Comparison of ENCODE assay signal across 18 mouse cellular contexts in the genomic region with DNA sequence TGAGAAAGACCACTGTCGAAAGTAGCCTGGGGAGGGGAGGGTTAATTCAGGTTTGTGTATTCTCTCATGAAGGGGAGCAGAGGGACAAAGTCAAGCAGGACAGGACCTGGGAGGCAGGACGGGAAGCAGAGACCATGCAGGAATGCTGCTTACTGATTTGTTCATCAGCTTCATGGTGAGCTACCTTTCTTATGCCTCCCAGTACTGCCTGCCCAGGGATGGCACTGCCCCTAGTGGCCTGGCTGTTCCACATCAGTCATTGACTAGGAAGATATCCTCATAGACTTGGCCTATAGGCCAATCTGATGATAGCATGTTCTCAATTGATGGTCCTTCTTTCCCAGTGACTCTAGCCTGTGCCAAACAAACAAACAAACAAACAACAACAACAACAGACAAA. TPM values are rescaled to one million over a fixed set of nuclear protein-coding genes. Genes with fewer than 3 reads are reported as not detected.
DNase-seq lines count a peak whose midpoint lies in the region; ATAC-seq and TF ChIP-seq lines count a peak whose summit lies in the region.
"Had no signal": no experiment of that assay in that cellular context is flagged by ENCODE, and none has a peak within 500 bp of the region (broad histone marks: within the 10 kb centered on the region; RNA-seq: fewer than 3 reads in every experiment).

No protein-coding gene starts in this region.

- no peak overlapping the region for H3K4me3 ChIP-seq in liver, adult 2 months (ENCODE audit: insufficient read depth, low read depth, low read length)
- H3K4me3 ChIP-seq in E14TG2a.4 (replicated peaks; ENCODE audit: low read length) (no peak overlapping the region), ES-E14 (ENCODE audit: insufficient read depth in 1 of 2, low read depth in 1 of 2, low read length in 2 of 2, poor library complexity in 1 of 2, severe bottlenecking in 1 of 2) (no peak overlapping the region)
- H3K4me3 ChIP-seq in liver, embryonic 14.5 days (ENCODE audit: insufficient read depth in 1 of 2, low read depth in 2 of 2, low read length in 2 of 2) = no peak overlapping the region
- no peak overlapping the region for H3K4me3 ChIP-seq in thymus, adult 2 months (ENCODE audit: control insufficient read depth, insufficient read depth, low read length)
- H3K4me3 ChIP-seq: forebrain, embryonic 12.5 days; liver, embryonic 13.5 days; midbrain, embryonic 13.5 days; myocyte; neural tube, embryonic 15.5 days had no signal

- no peak overlapping the region for H3K27ac ChIP-seq in liver, adult 2 months (replicated peaks; ENCODE audit: insufficient read depth, low read depth, low read length)
- H3K27ac ChIP-seq in ES-E14 (ENCODE audit: insufficient read depth, low read depth, low read length, poor library complexity, severe bottlenecking) = no peak overlapping the region
- no peak overlapping the region for H3K27ac ChIP-seq in liver, embryonic 14.5 days
- no peak overlapping the region for H3K27ac ChIP-seq in thymus, adult 2 months (ENCODE audit: control insufficient read depth, insufficient read depth, low read length)
- H3K27ac ChIP-seq: forebrain, embryonic 12.5 days; liver, embryonic 13.5 days; macrophage; midbrain, embryonic 13.5 days; neural tube, embryonic 15.5 days had no signal

- H3K4me2 ChIP-seq in liver, embryonic 14.5 days (ENCODE audit: low read depth) = no peak overlapping the region
- H3K4me2 ChIP-seq: forebrain, embryonic 12.5 days; liver, embryonic 13.5 days; midbrain, embryonic 13.5 days; neural tube, embryonic 15.5 days had no signal

- no peak for ATAC-seq in liver, embryonic 14.5 days (ENCODE audit: insufficient read depth)
- no peak for ATAC-seq in activated CD4-positive, CD25-positive, alpha-beta regulatory T cell, adult 4 months
- ATAC-seq: hindbrain, embryonic 16.5 days; midbrain, embryonic 13.5 days had no signal

- TF ChIP-seq CTCF in liver, adult 2 months (IDR thresholded peaks at IDR 0.05; ENCODE audit: low read depth, low read length) = peak; percentile 40
- peak; percentile 59 for TF ChIP-seq CTCF in E14TG2a.4 (conservative IDR thresholded peaks at IDR 0.05; ENCODE audit: low read length)
- peak; percentile 47 for TF ChIP-seq CTCF in liver, embryonic 14.5 days (IDR thresholded peaks at IDR 0.05; ENCODE audit: low read depth)
- no peak for TF ChIP-seq CTCF in thymus, adult 2 months (IDR thresholded peaks at IDR 0.05; ENCODE audit: borderline replicate concordance, control insufficient read depth, extremely low read depth, insufficient read depth, low read length, poor library complexity)

- no peak overlapping the region for H3K9ac ChIP-seq in liver, adult 2 months (ENCODE audit: low read depth, low read length)
- no peak overlapping the region for H3K9ac ChIP-seq in ES-E14 (ENCODE audit: insufficient read depth, low read depth, low read length, poor library complexity, severe bottlenecking)
- no peak overlapping the region for H3K9ac ChIP-seq in liver, embryonic 14.5 days (replicated peaks)
- H3K9ac ChIP-seq: forebrain, embryonic 12.5 days; liver, embryonic 13.5 days; midbrain, embryonic 13.5 days; neural tube, embryonic 15.5 days had no signal

- no peaks in the 10 kb centered on the region for H3K4me1 ChIP-seq in liver, adult 2 months (ENCODE audit: control insufficient read depth, insufficient read depth, low read length)
- H3K4me1 ChIP-seq in E14TG2a.4 (replicated peaks; ENCODE audit: low read depth, low read length) (peaks cover 90% of the 10 kb centered on the region), ES-E14 (ENCODE audit: control insufficient read depth in 2 of 2, insufficient read depth in 2 of 2, low read length in 2 of 2, poor library complexity in 1 of 2) (peaks cover 22 to 41% of the 10 kb centered on the region in 2 experiments)
- peaks cover 0 to 4% of the 10 kb centered on the region in 2 experiments; a peak in 1 of 4 replicates for H3K4me1 ChIP-seq in liver, embryonic 14.5 days (replicated peaks; ENCODE audit: control insufficient read depth in 2 of 2, insufficient read depth in 2 of 2, low read length in 1 of 2)
- no peaks in the 10 kb centered on the region; the same call in 1 of the 2 replicates for H3K4me1 ChIP-seq in thymus, adult 2 months (replicated peaks; ENCODE audit: control insufficient read depth, insufficient read depth, low read length)
- H3K4me1 ChIP-seq: forebrain, embryonic 12.5 days; midbrain, embryonic 13.5 days; neural tube, embryonic 15.5 days had no signal

- H3K27me3 ChIP-seq in liver, adult 2 months (ENCODE audit: control insufficient read depth, insufficient read depth, low read length) = no peaks in the 10 kb centered on the region
- no peaks in the 10 kb centered on the region for H3K27me3 ChIP-seq in E14TG2a.4 (ENCODE audit: insufficient read depth, low read length)
- no peaks in the 10 kb centered on the region for H3K27me3 ChIP-seq in liver, embryonic 14.5 days (ENCODE audit: control insufficient read depth, insufficient read depth, low read length)
- no peaks in the 10 kb centered on the region for H3K27me3 ChIP-seq in thymus, adult 2 months (ENCODE audit: control insufficient read depth, insufficient read depth, low read length)
- H3K27me3 ChIP-seq: forebrain, embryonic 12.5 days; liver, embryonic 13.5 days; midbrain, embryonic 13.5 days; neural tube, embryonic 15.5 days had no signal

- no peaks in the 10 kb centered on the region for H3K36me3 ChIP-seq in liver, adult 2 months (ENCODE audit: control insufficient read depth, insufficient read depth, low read length)
- H3K36me3 ChIP-seq in E14TG2a.4 (ENCODE audit: insufficient read depth, low read length) (no peaks in the 10 kb centered on the region), ES-E14 (ENCODE audit: control insufficient read depth, insufficient read depth, low read length, poor library complexity, severe bottlenecking) (no peaks in the 10 kb centered on the region)
- no peaks in the 10 kb centered on the region for H3K36me3 ChIP-seq in liver, embryonic 14.5 days (replicated peaks; ENCODE audit: control insufficient read depth, insufficient read depth, low read depth)
- H3K36me3 ChIP-seq in thymus, adult 2 months (ENCODE audit: control insufficient read depth, insufficient read depth, low read length) = no peaks in the 10 kb centered on the region
- H3K36me3 ChIP-seq: forebrain, embryonic 12.5 days; heart, embryonic 10.5 days; liver, embryonic 13.5 days; midbrain, embryonic 13.5 days; neural tube, embryonic 15.5 days had no signal

- in situ Hi-C loops in ES-E14 (cut with MboI; ENCODE audit: low sequenced_read_pairs in 2 of 2, unreplicated experiment in 2 of 2) = no loop called here

- TF ChIP-seq EP300 in liver, embryonic 14.5 days (IDR thresholded peaks at IDR 0.05; ENCODE audit: low read depth) = no peak

- WGBS in liver, adult 2 months = 89% methylated on average over 2 of the region's 2 CpGs
- 51% methylated on average over 2 of the region's 2 CpGs for WGBS in liver, embryonic 14.5 days (ENCODE audit: insufficient replicate concordance)
- WGBS in thymus, adult 2 months = 91% methylated on average over 2 of the region's 2 CpGs

- DNase-seq in liver, adult 2 months (ENCODE audit: extremely low read depth, low read depth, low spot score) = no peak
- no peak for DNase-seq in liver
- DNase-seq in ES-E14 (ENCODE audit: low read depth, low spot score) = no peak
- DNase-seq in liver, embryonic 14.5 days (ENCODE audit: low read depth in 3 of 3, low spot score in 3 of 3) = no peak
- DNase-seq in thymus, adult 2 months = no peak
- DNase-seq: cerebellum, postnatal 10 days; kidney, adult 8-10 months; liver, embryonic 13.5 days; thymus, postnatal 4 days had no signal

- H3K79me2 ChIP-seq in liver, adult 2 months (ENCODE audit: control insufficient read depth, insufficient read depth, low read length) = no peaks in the 10 kb centered on the region

- TF ChIP-seq POLR2A in liver, adult 2 months (IDR thresholded peaks at IDR 0.05; ENCODE audit: extremely low read depth, insufficient read depth, low read length) = no peak
- no peak for TF ChIP-seq POLR2A in thymus, adult 2 months (IDR thresholded peaks at IDR 0.05; ENCODE audit: control insufficient read depth, extremely low read depth, insufficient read depth, low read length, poor library complexity)

- H3K9me3 ChIP-seq in E14TG2a.4 (ENCODE audit: low read length) = no peaks in the 10 kb centered on the region
- no peaks in the 10 kb centered on the region for H3K9me3 ChIP-seq in ES-E14 (ENCODE audit: control insufficient read depth, insufficient read depth, low read depth, low read length)
- no peaks in the 10 kb centered on the region for H3K9me3 ChIP-seq in liver, embryonic 14.5 days (ENCODE audit: control insufficient read depth, low read length)
- H3K9me3 ChIP-seq: forebrain, embryonic 12.5 days; heart, embryonic 10.5 days; liver, embryonic 13.5 days; midbrain, embryonic 13.5 days; neural tube, embryonic 15.5 days had no signal

TF ChIP-seq in ES-E14, 5 proteins besides CTCF, POLR2A, EP300 and RAD21:
- TF ChIP-seq CHD2 (IDR thresholded peaks at IDR 0.05; ENCODE audit: low read depth, low read length) (no peak), ZNF384 (IDR thresholded peaks at IDR 0.05; ENCODE audit: low read depth, low read length) (no peak), ZC3H11A (IDR thresholded peaks at IDR 0.05; ENCODE audit: borderline replicate concordance, low read depth, low read length) (no peak), MAFK (IDR thresholded peaks at IDR 0.05; ENCODE audit: insufficient read depth, low read depth, low read length) (0 out of 2 replicates have a peak, but pooled peaks have one; percentile 2), HCFC1 (IDR thresholded peaks at IDR 0.05; ENCODE audit: borderline replicate concordance, insufficient read depth, low read length) (no peak)

RNA-seq across cellular contexts. Expression of gene Dst, which starts 35.9 kb away (rescaled TPM):
- 53.6 and 60.4 TPM in 2 replicates for total RNA-seq in liver, adult 2 months (2014; rRNA removed)
- 10.5 and 14.8 TPM in 2 replicates for polyA plus RNA-seq in liver, adult 2 months (2012; rRNA removed)
- 186 and 247 TPM in 2 replicates for total RNA-seq in ES-E14 (2012; rRNA removed)
- 4.3 and 5.0 TPM in 2 replicates for polyA plus RNA-seq in liver, embryonic 14.5 days (2012; rRNA removed)
- 4.3 and 4.9 TPM in 2 replicates for polyA plus RNA-seq in liver, embryonic 14.5 days (2014; fragmentation: Nextera tagmentation; extraction: Ambion mirVana)
- polyA plus RNA-seq in thymus, adult 2 months (2012; rRNA removed) = 23.1 and 24.2 TPM in 2 replicates
- 10 to 100 TPM; 20.3 to 21.7 TPM for polyA plus RNA-seq in activated CD4-positive, CD25-positive, alpha-beta regulatory T cell, adult 4 months (2017; shearing (Covaris generic))

RNA-seq across cellular contexts. Expression of gene Bend6, which starts 36.3 kb away (rescaled TPM):
- 0.18 and 0.40 TPM in 2 replicates for total RNA-seq in liver, adult 2 months (2014; rRNA removed)
- 0.05 TPM in 2 replicates for polyA plus RNA-seq in liver, adult 2 months (2012; rRNA removed)
- 0.48 and 0.89 TPM in 2 replicates for total RNA-seq in ES-E14 (2012; rRNA removed)
- polyA plus RNA-seq in liver, embryonic 14.5 days (2012; rRNA removed) = 0.37 and 0.49 TPM in 2 replicates
- 0.47 and 0.82 TPM in 2 replicates for polyA plus RNA-seq in liver, embryonic 14.5 days (2014; fragmentation: Nextera tagmentation; extraction: Ambion mirVana)
- polyA plus RNA-seq in thymus, adult 2 months (2012; rRNA removed) = 0.41 and 0.55 TPM in 2 replicates
- 1 to 10 TPM; 2.2 to 6.0 TPM for polyA plus RNA-seq in activated CD4-positive, CD25-positive, alpha-beta regulatory T cell, adult 4 months (2017; shearing (Covaris generic))
